Mouse (Mus musculus): ENCODE data around the gene Epb41l2.

DNA sequence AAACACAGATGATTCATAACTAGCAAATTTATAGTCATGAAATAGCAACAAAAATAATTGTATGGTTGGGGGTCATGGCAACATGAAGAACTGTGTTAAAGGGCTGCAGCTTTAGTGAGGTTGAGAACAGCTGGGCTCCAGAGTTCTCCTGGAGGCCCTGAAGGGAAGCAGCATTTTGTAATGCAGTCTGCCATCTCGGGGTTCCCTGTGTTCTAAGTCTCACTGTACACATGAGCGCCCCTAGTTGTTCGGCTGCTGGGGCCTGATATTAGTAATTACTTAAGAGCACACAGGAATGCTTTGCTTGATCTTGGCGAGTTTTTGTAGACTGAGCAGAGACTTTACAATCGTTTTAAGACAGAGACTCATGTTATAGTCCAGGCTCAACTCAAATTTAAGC lies 174.9 kb downstream of the Epb41l2 start:
- TF ChIP-seq CTCF (conservative IDR thresholded peaks at IDR 0.05; ENCODE audit: low read length) (0 out of 2 replicates have a peak, but pooled peaks have one; percentile 2), POU5F1 (IDR thresholded peaks at IDR 0.05; ENCODE audit: borderline replicate concordance, low read length) (no peak), NANOG (IDR thresholded peaks at IDR 0.05; ENCODE audit: borderline replicate concordance, low read length) (no peak)

Data from E14TG2a.4 (cell line).